Mouse (Mus musculus) heart, postnatal 0 days (tissue): ENCODE data around the gene Supt7l.

Experiments used
- CTCF ChIP-seq: IDR thresholded peaks from 2 replicates; pipeline ENCODE4 v1.5.1; 2016; ENCODE audit warnings: antibody characterized with exemption, control low read depth, low read depth
- EP300 ChIP-seq: IDR thresholded peaks from 2 replicates; pipeline ENCODE4 v1.6.1; 2016; ENCODE audit warnings: antibody characterized with exemption, low read depth

GRCm38 (mm10) chr5:31480536-31480935 is 47.1 kb downstream of the Supt7l start:
- TF ChIP-seq CTCF (no peak), EP300 (no peak)
